Mouse (Mus musculus) neural tube, embryonic 12.5 days (tissue): Measurements from ENCODE around the gene Rbfox1. TPM values are rescaled to one million over a fixed set of nuclear protein-coding genes. Genes with fewer than 3 reads are reported as not detected.

Experiments
- ATAC-seq: fragments of 200-750 bp; cut with Nextera tagmentation; 2 replicates; pipeline ENCODE4 v1.8.0; 2017; ENCODE audit warnings: low read depth, mild to moderate bottlenecking, moderate TSS enrichment, moderate library complexity; ENCODE audit not compliant: low FRiP score
- H3K27ac ChIP-seq: fragments of 300-500 bp; sonication (generic); 2 replicates; pipeline ENCODE4 v1.5.1; 2016
- H3K27me3 ChIP-seq: fragments of 300-500 bp; sonication (generic); replicated peaks from 2 replicates; pipeline ENCODE4 v1.6.1; 2016; ENCODE audit warnings: mild to moderate bottlenecking
- H3K36me3 ChIP-seq: fragments of 300-500 bp; sonication (generic); 2 replicates; pipeline ENCODE4 v1.6.1; 2016; ENCODE audit warnings: mild to moderate bottlenecking
- H3K4me1 ChIP-seq: fragments of 300-500 bp; sonication (generic); 2 replicates; pipeline ENCODE4 v1.6.1; 2016
- H3K4me2 ChIP-seq: fragments of 300-500 bp; sonication (generic); replicated peaks from 2 replicates; pipeline ENCODE4 v1.6.1; 2016; ENCODE audit warnings: mild to moderate bottlenecking
- H3K4me3 ChIP-seq: fragments of 300-500 bp; sonication (generic); 2 replicates; pipeline ENCODE4 v1.5.1; 2016
- H3K9ac ChIP-seq: fragments of 300-500 bp; sonication (generic); 2 replicates; pipeline ENCODE4 v1.6.1; 2016; ENCODE audit warnings: mild to moderate bottlenecking
- H3K9me3 ChIP-seq: fragments of 300-500 bp; sonication (generic); 2 replicates; pipeline ENCODE4 v1.6.1; 2016; ENCODE audit warnings: mild to moderate bottlenecking
- WGBS: fragments of 180-500 bp; shearing (Covaris S2); methylation state at CpG from one replicate; pipeline ENCODE4 v1.1.7; 2016; 5-methylcytosine and 5-hydroxymethylcytosine counted together
- polyA plus RNA-seq: library from polyadenylated mRNA; unstranded; fragments of >200 nt; fragmentation: Nextera tagmentation; extraction: Ambion mirVana; gene quantifications from 2 replicates; pipeline ENCODE4 v1.2.1, GENCODE M21; 2016

Gene Rbfox1
- polyA plus RNA-seq, 1 experiment from 2014 or later, result 80.2 TPM

GRCm38 (mm10) chr16:6348103-6348502 is 462.9 kb downstream of the Rbfox1 start:
- peaks cover 8% of the 10 kb centered on the region; the same call in 1 of the 2 replicates for H3K4me1 ChIP-seq
- no peaks in the 10 kb centered on the region for H3K9me3 ChIP-seq
- peaks cover 10% of the 10 kb centered on the region; the same call in 1 of the 2 replicates for H3K27me3 ChIP-seq
- 28% methylated on average over 9 of the region's 9 CpGs for WGBS
- no peak overlapping the region for H3K9ac ChIP-seq
- H3K4me2 ChIP-seq, result peak overlapping the region; percentile 75
- 0 out of 2 replicates have a peak overlapping the region, but pooled peaks have one; percentile 39 for H3K4me3 ChIP-seq
- H3K36me3 ChIP-seq, result no peaks in the 10 kb centered on the region
- peak; percentile 49; the same call in 1 of the 2 replicates for ATAC-seq
- H3K27ac ChIP-seq, result no peak overlapping the region

- ATAC-seq, result peak; percentile 91
- Histone ChIP-seq H3K36me3 (no peaks in the 10 kb centered on the region), H3K4me3 (peak overlapping the region; percentile 39), H3K9ac (peak overlapping the region; percentile 61), H3K27me3 (peaks cover 10% of the 10 kb centered on the region; the same call in 1 of the 2 replicates), H3K4me2 (peak overlapping the region; percentile 75), H3K27ac (peak overlapping the region; percentile 9; the same call in 1 of the 2 replicates), H3K9me3 (no peaks in the 10 kb centered on the region), H3K4me1 (peaks cover 8% of the 10 kb centered on the region; the same call in 1 of the 2 replicates)
- WGBS, result under 1% methylated on average over 41 of the region's 41 CpGs
These were observed 463.6 kb downstream of the Rbfox1 start for GRCm38 (mm10) chr16:6348581-6349241.

GRCm38 (mm10) chr16:6349381-6349780 is 464.2 kb downstream of the Rbfox1 start:
- 30% methylated on average over 16 of the region's 16 CpGs for WGBS
- Histone ChIP-seq H3K9ac (peak overlapping the region; percentile 61), H3K4me2 (peak overlapping the region; percentile 75), H3K27me3 (peaks cover 10% of the 10 kb centered on the region; the same call in 1 of the 2 replicates), H3K9me3 (no peaks in the 10 kb centered on the region), H3K27ac (no peak overlapping the region), H3K36me3 (no peaks in the 10 kb centered on the region), H3K4me3 (peak overlapping the region; percentile 39), H3K4me1 (peaks cover 8% of the 10 kb centered on the region; the same call in 1 of the 2 replicates)
- ATAC-seq, result peak; percentile 26; the same call in 1 of the 2 replicates

- no peak for ATAC-seq
- Histone ChIP-seq H3K4me3 (no peak overlapping the region), H3K4me2 (0 out of 2 replicates have a peak overlapping the region, but pooled peaks have one; percentile 5)
These were observed 465.1 kb downstream of the Rbfox1 start for GRCm38 (mm10) chr16:6350256-6350655.

GRCm38 (mm10) chr16:6353191-6353590 is 468.0 kb downstream of the Rbfox1 start:
- ATAC-seq, result no peak
- Histone ChIP-seq H3K36me3 (no peaks in the 10 kb centered on the region), H3K4me1 (peaks cover 8% of the 10 kb centered on the region; the same call in 1 of the 2 replicates), H3K9ac (no peak overlapping the region), H3K27me3 (peaks cover 8% of the 10 kb centered on the region; the same call in 1 of the 2 replicates), H3K4me3 (no peak overlapping the region), H3K4me2 (no peak overlapping the region), H3K27ac (no peak overlapping the region), H3K9me3 (no peaks in the 10 kb centered on the region)
- 79% methylated on average over 5 of the region's 5 CpGs for WGBS

More at GRCm38 (mm10) chr16:6350256-6350655, 465.1 kb downstream of the Rbfox1 start:
- Histone ChIP-seq H3K36me3 (no peaks in the 10 kb centered on the region), H3K27me3 (peaks cover 10% of the 10 kb centered on the region; the same call in 1 of the 2 replicates), H3K4me1 (peaks cover 8% of the 10 kb centered on the region; the same call in 1 of the 2 replicates), H3K9me3 (no peaks in the 10 kb centered on the region), H3K27ac (no peak overlapping the region), H3K9ac (no peak overlapping the region)
- 86% methylated on average over 11 of the region's 11 CpGs for WGBS

GRCm38 (mm10) chr16:6356931-6357330 is 471.8 kb downstream of the Rbfox1 start:
- Histone ChIP-seq H3K36me3 (no peaks in the 10 kb centered on the region), H3K9ac (no peak overlapping the region), H3K4me2 (no peak overlapping the region), H3K27ac (no peak overlapping the region), H3K4me1 (no peaks in the 10 kb centered on the region), H3K9me3 (no peaks in the 10 kb centered on the region), H3K4me3 (no peak overlapping the region), H3K27me3 (no peaks in the 10 kb centered on the region)
- no peak for ATAC-seq
- 68% methylated on average over 3 of the region's 3 CpGs for WGBS

- no peak overlapping the region for H3K4me2 ChIP-seq
- ATAC-seq, result no peak
- no peaks in the 10 kb centered on the region for H3K36me3 ChIP-seq
- no peaks in the 10 kb centered on the region for H3K4me1 ChIP-seq
- WGBS, result 80% methylated on average over 2 of the region's 2 CpGs
- H3K27ac ChIP-seq, result no peak overlapping the region
- no peak overlapping the region for H3K4me3 ChIP-seq
- no peak overlapping the region for H3K9ac ChIP-seq
- no peaks in the 10 kb centered on the region for H3K9me3 ChIP-seq
- no peaks in the 10 kb centered on the region for H3K27me3 ChIP-seq
These were observed 480.6 kb downstream of the Rbfox1 start for GRCm38 (mm10) chr16:6365793-6366192.

GRCm38 (mm10) chr16:6366649-6367048 is 481.5 kb downstream of the Rbfox1 start:
- ATAC-seq, result no peak
- H3K4me1 ChIP-seq, result no peaks in the 10 kb centered on the region
- H3K27me3 ChIP-seq, result no peaks in the 10 kb centered on the region
- 78% methylated on average over 6 of the region's 6 CpGs for WGBS
- no peak overlapping the region for H3K4me3 ChIP-seq
- H3K4me2 ChIP-seq, result no peak overlapping the region
- no peak overlapping the region for H3K27ac ChIP-seq
- H3K9me3 ChIP-seq, result no peaks in the 10 kb centered on the region
- no peaks in the 10 kb centered on the region for H3K36me3 ChIP-seq
- no peak overlapping the region for H3K9ac ChIP-seq

- Histone ChIP-seq H3K4me2 (no peak overlapping the region), H3K27ac (no peak overlapping the region), H3K27me3 (no peaks in the 10 kb centered on the region), H3K9me3 (no peaks in the 10 kb centered on the region), H3K4me1 (no peaks in the 10 kb centered on the region), H3K36me3 (no peaks in the 10 kb centered on the region), H3K9ac (no peak overlapping the region), H3K4me3 (no peak overlapping the region)
- 86% methylated on average over 3 of the region's 3 CpGs for WGBS
- no peak for ATAC-seq
These were observed 495.8 kb downstream of the Rbfox1 start for GRCm38 (mm10) chr16:6380924-6381323.

- no peaks in the 10 kb centered on the region for H3K9me3 ChIP-seq
- no peak overlapping the region for H3K4me2 ChIP-seq
- no peak overlapping the region for H3K9ac ChIP-seq
- no peaks in the 10 kb centered on the region for H3K36me3 ChIP-seq
- no peaks in the 10 kb centered on the region for H3K4me1 ChIP-seq
- ATAC-seq, result no peak
- H3K4me3 ChIP-seq, result no peak overlapping the region
- no peaks in the 10 kb centered on the region for H3K27me3 ChIP-seq
- no peak overlapping the region for H3K27ac ChIP-seq
- 68% methylated on average over 2 of the region's 2 CpGs for WGBS
These were observed 496.4 kb downstream of the Rbfox1 start for GRCm38 (mm10) chr16:6381572-6381971.

GRCm38 (mm10) chr16:6382712-6383111 is 497.6 kb downstream of the Rbfox1 start:
- WGBS, result 83% methylated on average over 5 of the region's 5 CpGs
- Histone ChIP-seq H3K9me3 (no peaks in the 10 kb centered on the region), H3K27me3 (no peaks in the 10 kb centered on the region), H3K4me2 (no peak overlapping the region), H3K27ac (no peak overlapping the region), H3K4me3 (no peak overlapping the region), H3K9ac (no peak overlapping the region), H3K36me3 (no peaks in the 10 kb centered on the region), H3K4me1 (no peaks in the 10 kb centered on the region)
- ATAC-seq, result no peak

GRCm38 (mm10) chr16:6390278-6390930 is 505.2 kb downstream of the Rbfox1 start:
- ATAC-seq, result no peak
- H3K36me3 ChIP-seq, result no peaks in the 10 kb centered on the region
- no peaks in the 10 kb centered on the region for H3K4me1 ChIP-seq
- WGBS, result 86% methylated on average over 6 of the region's 6 CpGs
- H3K27me3 ChIP-seq, result no peaks in the 10 kb centered on the region
- H3K4me3 ChIP-seq, result no peak overlapping the region
- H3K27ac ChIP-seq, result no peak overlapping the region
- no peaks in the 10 kb centered on the region for H3K9me3 ChIP-seq
- H3K4me2 ChIP-seq, result no peak overlapping the region
- H3K9ac ChIP-seq, result no peak overlapping the region
